Mouse (Mus musculus): Measurements from ENCODE around the gene Pcsk7.

The Pcsk7 gene

GRCm38 (mm10) chr9:45963577-45963976, 57.3 kb downstream of the Pcsk7 start:
- no peak for DNase-seq (ENCODE audit: low spot score)

- DNase-seq (ENCODE audit: low spot score) = no peak
Observed at GRCm38 (mm10) chr9:45976884-45977283, 70.6 kb downstream of the Pcsk7 start.
